Mouse (Mus musculus): ENCODE measurements around the gene Rnase11.
"Not testable (repeated sequence)": the region's sequence is repeated elsewhere in the genome, so short reads cannot be mapped to it uniquely, and the experiment has no call there.

The Rnase11 gene

GRCm38 (mm10) chr14:51079180-51079579 lies 29.2 kb upstream of the Rnase11 start:
- DNase-seq: no peak

- no peak for DNase-seq
Observed at GRCm38 (mm10) chr14:51074335-51074734, 24.4 kb upstream of the Rnase11 start, which contains the start of gene Olfr750. Gene Olfr750 (minus strand): TSS chr14:51074435.

DNA sequence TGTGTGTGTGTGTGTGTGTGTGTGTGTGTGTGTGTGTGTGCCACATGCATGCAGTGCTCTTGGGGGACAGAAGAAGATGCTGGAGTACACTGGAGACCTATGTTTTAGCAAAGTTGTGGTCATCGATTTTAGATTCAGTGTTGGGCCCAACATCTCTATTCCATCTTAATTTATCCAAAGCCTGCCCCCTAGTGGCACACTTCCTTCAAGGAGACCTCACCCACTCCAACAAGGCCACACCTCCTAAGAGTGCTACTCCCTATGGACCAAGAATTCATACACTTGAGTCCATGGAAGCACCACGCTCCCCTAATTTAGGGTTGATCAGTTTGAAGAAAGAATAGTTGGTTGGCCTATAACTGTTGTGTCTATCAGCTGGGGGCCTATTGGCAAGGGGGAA lies 19.7 kb upstream of the Rnase11 start:
- no peak for DNase-seq

DNA sequence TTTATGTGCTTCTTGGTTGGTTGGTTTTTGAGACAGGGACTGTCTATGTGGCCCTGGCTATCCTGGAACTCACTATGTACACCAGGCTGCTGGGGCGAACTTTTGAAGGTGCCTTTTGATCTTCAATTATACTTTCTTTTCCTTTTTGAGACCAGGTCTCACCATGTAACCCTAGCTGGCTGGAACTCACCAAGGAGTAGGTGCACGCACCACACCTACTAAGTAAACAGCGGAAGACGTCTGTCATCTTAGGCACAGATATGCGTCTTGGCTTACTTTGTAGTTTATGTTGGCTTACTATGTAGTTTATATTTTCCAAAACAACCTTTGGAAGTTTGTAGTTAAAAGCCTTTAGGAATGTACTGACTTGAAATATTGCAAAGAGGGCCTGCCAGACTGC lies 19.0 kb upstream of the Rnase11 start:
- DNase-seq: no peak

GRCm38 (mm10) chr14:51060761-51061160 lies 10.8 kb upstream of the Rnase11 start:
- no peak for DNase-seq

DNA sequence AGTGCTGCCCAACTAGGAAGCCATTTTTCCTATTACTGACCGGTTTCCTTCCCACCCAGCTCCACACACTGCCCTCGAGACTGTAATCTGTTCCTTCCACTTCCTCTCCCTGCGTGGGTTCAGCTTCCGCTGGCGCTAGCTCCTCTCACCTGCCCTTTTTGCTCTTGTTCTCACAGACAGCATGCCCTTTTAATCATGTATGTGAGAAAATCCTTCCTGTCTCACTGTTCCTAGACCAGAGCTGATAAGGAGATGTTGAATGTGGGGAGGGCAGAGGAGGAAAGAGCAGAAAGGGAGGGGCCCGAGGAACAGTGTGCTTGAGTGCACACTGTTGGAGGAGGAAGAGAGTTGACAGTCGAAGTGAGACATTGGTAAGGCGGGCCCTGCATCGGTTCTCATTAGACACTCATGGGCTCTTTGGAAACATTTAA lies 7.5 kb upstream of the Rnase11 start, which contains the start of gene Rnase12:
TSS of gene Rnase12 (minus strand) at position 261 of the 431 bp plus-strand sequence.
- no peak for DNase-seq

- no peak for DNase-seq
Observed at GRCm38 (mm10) chr14:51054243-51055237, 4.6 kb upstream of the Rnase11 start.

GRCm38 (mm10) chr14:51053176-51053575 lies 3.2 kb upstream of the Rnase11 start:
- DNase-seq: no peak

DNA sequence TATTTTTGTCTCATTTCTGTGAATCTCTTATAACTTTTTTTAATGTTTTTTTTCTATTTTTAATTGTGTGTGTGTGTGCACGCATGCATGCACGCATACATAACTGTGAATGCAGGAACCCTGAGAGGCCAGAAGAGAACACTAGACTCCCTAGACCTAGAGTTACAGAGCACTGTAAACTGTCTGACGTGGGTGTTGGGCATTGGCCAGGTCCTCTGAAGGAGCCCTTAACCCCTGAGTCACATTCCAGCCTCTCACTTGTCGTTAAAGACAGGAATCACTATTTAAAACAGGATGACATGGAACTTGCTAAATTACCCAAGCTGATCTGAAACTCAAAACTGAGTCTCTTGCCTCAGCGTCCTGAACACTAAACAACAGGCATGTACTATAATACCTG lies 2.0 kb upstream of the Rnase11 start:
- DNase-seq: no peak

GRCm38 (mm10) chr14:51047846-51048245 lies 2.1 kb downstream of the Rnase11 start:
- no peak for DNase-seq

GRCm38 (mm10) chr14:51041769-51042168 lies 8.2 kb downstream of the Rnase11 start, which contains the start of gene Rnase9:
Gene Rnase9 (minus strand): TSS chr14:51041869.
- DNase-seq: no peak

DNA sequence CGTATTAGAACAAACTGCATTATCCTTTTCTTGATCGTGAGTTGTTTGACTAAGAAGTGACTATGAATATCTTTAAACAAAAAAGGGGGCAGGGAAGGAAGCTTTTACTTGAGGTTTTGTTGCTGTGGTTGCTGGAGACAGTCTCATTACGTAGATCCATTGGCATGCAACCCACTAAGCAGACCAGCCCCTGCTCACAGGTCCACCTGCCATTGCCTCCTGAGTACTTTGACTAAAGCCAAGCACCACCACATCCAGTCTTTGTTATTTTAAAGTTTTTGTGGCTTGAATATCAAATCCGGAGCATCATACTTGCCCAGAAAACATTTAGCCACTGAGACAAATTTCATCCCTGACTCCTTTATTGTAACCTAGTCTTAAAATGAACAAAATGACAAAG lies 13.7 kb downstream of the Rnase11 start:
- DNase-seq: no peak

DNA sequence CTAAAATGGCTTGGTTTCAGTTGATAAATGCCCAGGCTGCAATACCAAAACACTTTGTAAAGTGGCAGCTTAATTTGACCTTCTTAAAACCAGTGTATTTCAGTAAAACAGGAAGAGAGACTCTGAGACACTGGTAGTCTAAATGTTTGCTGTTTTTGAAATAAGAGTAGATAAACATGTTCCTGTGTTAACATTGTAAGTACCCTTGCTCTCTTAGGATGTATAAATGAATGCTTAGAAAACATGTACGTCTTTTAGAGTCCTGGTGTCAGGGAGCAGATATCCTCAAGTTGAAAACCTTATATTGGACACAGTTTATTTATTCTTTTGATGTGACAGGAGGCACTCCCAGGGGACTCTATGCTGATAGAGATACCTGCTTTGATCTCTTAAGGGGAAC lies 14.8 kb downstream of the Rnase11 start:
- DNase-seq: no peak

DNA sequence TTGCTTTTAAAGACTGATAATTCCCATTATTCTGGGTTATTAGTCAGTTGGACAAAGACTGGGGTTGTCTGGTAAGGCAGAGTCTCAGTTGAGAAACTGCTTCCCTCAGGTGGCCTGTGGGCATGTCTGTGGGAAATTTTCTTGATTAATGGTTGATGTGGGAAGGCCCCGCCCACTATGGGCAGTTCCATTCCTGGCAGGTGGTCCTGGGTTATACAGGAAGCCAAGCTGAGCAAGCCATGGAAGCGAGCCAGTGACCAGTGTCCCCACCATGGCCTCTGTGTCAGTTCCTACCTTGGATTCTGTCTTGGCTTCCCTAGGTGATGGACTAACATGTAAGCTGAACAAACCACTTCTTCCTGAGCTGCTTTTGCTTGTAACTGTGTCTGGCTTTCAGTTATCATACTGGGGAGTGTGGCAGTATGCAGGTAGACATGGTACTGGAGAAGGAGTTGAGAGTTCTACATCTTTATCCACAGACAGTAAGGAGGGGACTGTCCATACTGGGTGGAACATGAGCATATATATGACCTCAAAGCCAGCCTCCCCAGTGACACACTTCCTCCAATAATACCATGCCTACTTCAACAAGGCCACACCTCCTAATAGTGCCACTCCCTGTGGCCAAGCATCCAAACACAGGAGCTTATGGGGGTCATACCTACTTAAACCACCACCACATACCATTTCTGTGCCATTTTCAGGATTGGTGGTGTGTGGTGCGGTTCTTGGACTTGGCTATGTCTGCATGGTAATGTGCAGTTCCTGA lies 22.4 kb downstream of the Rnase11 start:
- DNase-seq: no peak

- DNase-seq: peak; percentile 65
Observed at GRCm38 (mm10) chr14:51026391-51027133, 23.4 kb downstream of the Rnase11 start.

DNA sequence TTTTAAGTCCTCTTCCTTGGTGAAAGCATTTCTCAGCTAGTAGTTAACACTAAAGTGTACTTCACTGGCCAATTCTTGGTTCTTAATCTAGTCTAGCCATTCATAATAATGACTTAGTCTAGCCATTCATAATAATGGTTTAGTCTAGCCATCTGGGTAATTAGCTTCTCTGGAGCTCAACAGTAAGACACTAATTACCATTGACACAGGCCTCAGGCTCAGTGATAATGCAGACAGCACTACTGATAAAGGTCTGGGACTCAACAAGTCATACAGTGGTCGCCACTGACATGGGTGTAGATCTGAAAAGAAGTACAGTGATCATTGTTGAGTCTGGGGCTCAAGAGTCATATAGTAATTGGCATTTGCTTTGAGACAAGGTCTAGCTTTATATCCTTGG lies 25.1 kb downstream of the Rnase11 start:
- DNase-seq: no peak

DNA sequence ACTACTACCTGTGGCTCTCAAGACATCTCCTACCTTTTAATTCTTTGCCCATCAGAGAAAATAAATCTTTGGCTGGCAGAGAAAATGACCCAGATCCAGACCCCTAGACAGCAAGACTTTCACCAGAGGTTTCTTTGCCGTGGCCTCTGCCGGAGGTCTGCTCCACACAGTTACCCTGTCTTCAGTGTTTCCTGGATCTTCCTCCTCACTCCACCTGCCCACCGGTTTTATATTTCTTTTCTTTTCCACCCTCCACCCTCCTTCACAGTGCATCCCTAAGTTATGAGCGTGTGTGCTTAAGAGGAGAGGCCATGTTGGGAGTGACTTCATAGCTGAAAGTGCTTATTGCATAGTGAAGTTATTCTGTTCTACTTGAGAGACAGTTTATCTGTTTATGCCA lies 26.5 kb downstream of the Rnase11 start:
- DNase-seq: no peak

GRCm38 (mm10) chr14:51017256-51017655 lies 32.7 kb downstream of the Rnase11 start:
- DNase-seq: no peak

GRCm38 (mm10) chr14:51015780-51016179 lies 34.2 kb downstream of the Rnase11 start:
- no peak for DNase-seq

GRCm38 (mm10) chr14:51014724-51015123 lies 35.2 kb downstream of the Rnase11 start:
- DNase-seq: not testable (repeated sequence)

DNA sequence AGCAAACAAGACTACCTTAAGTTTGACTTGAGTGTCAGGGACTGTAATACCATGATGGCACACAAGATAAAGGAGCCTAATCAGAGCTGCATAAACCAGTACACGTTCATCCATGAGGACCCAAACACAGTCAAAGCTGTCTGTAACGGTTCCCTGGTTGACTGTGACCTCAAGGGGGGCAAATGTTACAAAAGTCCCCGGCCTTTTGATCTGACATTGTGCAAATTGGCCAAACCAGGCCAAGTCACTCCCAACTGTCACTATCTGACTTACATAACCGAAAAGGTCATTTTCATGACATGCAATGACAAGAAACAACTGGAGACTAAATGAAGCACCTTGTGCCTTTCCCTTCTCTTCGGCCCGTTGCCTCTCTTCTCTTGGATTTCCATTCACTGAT lies 40.4 kb downstream of the Rnase11 start:
- DNase-seq: no peak

DNA sequence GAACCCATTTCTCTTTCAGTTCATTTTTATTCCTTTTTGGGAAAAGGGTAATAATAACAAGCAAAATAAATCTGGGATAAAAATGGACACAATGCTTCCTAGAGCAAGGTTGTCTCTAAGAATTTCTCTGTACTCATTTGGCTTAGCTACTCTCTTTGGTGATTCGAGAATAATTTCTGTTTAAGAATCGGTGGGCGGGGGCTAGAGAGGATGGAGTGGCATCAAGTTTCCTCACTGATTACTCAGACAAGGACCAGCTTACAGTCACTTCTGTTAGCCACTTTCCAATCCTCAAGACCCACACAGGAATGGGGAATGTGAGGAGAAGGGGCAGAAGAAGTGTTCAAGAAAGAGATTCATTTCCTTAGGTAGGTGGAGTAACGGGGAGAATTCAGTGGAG lies 41.2 kb downstream of the Rnase11 start:
- DNase-seq: no peak
